Mouse (Mus musculus) kidney, postnatal 0 days (tissue): ENCODE measurements around the gene Gba. TPM values are rescaled to one million over a fixed set of nuclear protein-coding genes. Genes with fewer than 3 reads are reported as not detected.

Source experiments
- ATAC-seq: fragments of 200-750 bp; cut with Nextera tagmentation; replicated peaks from 2 replicates; pipeline ENCODE4 v1.8.0; 2017; ENCODE audit warnings: low read depth, moderate number of reproducible peaks, moderate TSS enrichment, moderate library complexity; ENCODE audit not compliant: low FRiP score
- DNase-seq: peaks from one replicate; pipeline ENCODE4 v3.0.0-alpha.2; 2016; ENCODE audit warnings: low spot score
- H3K27ac ChIP-seq: fragments of 300-500 bp; sonication (generic); 2 replicates; pipeline ENCODE4 v1.5.1; 2014; ENCODE audit warnings: mild to moderate bottlenecking
- H3K27me3 ChIP-seq: fragments of 300-500 bp; sonication (generic); 2 replicates; pipeline ENCODE4 v1.6.1; 2014; ENCODE audit warnings: low read length, mixed read lengths; ENCODE audit not compliant: insufficient read depth
- H3K36me3 ChIP-seq: fragments of 300-500 bp; sonication (generic); 2 replicates; pipeline ENCODE4 v1.6.1; 2014; ENCODE audit warnings: low read length, mixed read lengths; ENCODE audit not compliant: insufficient read depth
- H3K4me1 ChIP-seq: fragments of 300-500 bp; sonication (generic); replicated peaks from 2 replicates; pipeline ENCODE4 v1.6.1; 2014; ENCODE audit warnings: antibody characterized with exemption, low read length, mixed read lengths; ENCODE audit not compliant: insufficient read depth
- H3K4me2 ChIP-seq: fragments of 300-500 bp; sonication (generic); 2 replicates; pipeline ENCODE4 v1.6.1; 2014; ENCODE audit warnings: mild to moderate bottlenecking, low read length, moderate library complexity, mixed read lengths
- H3K4me3 ChIP-seq: fragments of 300-500 bp; sonication (generic); replicated peaks from 2 replicates; pipeline ENCODE4 v1.5.1; 2014; ENCODE audit warnings: low read depth, low read length
- H3K9ac ChIP-seq: fragments of 300-500 bp; sonication (generic); 2 replicates; pipeline ENCODE4 v1.6.1; 2014; ENCODE audit warnings: low read depth, low read length
- H3K9me3 ChIP-seq: fragments of 300-500 bp; sonication (generic); replicated peaks from 2 replicates; pipeline ENCODE4 v1.6.1; 2016; ENCODE audit warnings: low read length, inconsistent platforms, mixed read lengths
- CTCF ChIP-seq: IDR thresholded peaks from 2 replicates; pipeline ENCODE4 v1.5.1; 2016; ENCODE audit warnings: antibody characterized with exemption, low read depth, mild to moderate bottlenecking, moderate library complexity
- WGBS: fragments of 180-500 bp; shearing (Covaris S2); extraction: QIAGEN DNeasy Blood & Tissue Kit; methylation state at CpG from one replicate; pipeline ENCODE4 v1.1.7; 2014; 5-methylcytosine and 5-hydroxymethylcytosine counted together
- polyA plus RNA-seq: library from polyadenylated mRNA; unstranded; fragments of >200 nt; fragmentation: Nextera tagmentation; extraction: Ambion mirVana; gene quantifications from 2 replicates; pipeline ENCODE4 v1.2.1, GENCODE M21; 2015

The Gba gene
- polyA plus RNA-seq, 1 experiment from 2014 or later = 53.6 TPM

DNA sequence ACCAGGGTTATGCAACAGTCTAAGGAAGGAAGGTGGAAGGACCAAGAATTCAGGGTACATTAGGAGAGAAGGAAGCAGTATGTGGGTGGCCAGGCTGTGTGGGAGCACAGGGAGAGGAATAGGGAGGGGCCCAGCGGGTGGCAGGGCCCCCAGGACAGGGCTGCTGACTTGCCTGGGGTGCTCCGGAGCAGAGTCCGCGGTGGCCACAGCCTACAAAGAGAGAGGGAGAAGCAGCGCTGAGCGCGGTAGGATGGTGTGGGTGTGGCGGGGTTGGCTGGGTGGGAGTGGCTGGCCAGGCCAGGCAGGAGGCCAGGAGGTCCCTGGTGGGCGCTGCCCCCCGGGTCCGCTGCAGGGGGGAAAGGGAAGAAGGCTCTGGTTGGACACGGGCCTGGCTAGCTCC is 35.8 kb downstream of the Gba start:
- no peak for TF ChIP-seq CTCF
- Histone ChIP-seq H3K4me1 (peaks cover 7% of the 10 kb centered on the region; the same call in 1 of the 2 replicates), H3K27ac (no peak overlapping the region), H3K36me3 (no peaks in the 10 kb centered on the region), H3K9me3 (no peaks in the 10 kb centered on the region), H3K4me3 (no peak overlapping the region), H3K9ac (no peak overlapping the region), H3K27me3 (no peaks in the 10 kb centered on the region), H3K4me2 (peak overlapping the region; percentile 5; the same call in 1 of the 2 replicates)
- DNase-seq (no peak), ATAC-seq (0 out of 2 replicates have a peak, but pooled peaks have one; percentile 25)
- 43% methylated on average over 12 of the region's 12 CpGs for WGBS

DNA sequence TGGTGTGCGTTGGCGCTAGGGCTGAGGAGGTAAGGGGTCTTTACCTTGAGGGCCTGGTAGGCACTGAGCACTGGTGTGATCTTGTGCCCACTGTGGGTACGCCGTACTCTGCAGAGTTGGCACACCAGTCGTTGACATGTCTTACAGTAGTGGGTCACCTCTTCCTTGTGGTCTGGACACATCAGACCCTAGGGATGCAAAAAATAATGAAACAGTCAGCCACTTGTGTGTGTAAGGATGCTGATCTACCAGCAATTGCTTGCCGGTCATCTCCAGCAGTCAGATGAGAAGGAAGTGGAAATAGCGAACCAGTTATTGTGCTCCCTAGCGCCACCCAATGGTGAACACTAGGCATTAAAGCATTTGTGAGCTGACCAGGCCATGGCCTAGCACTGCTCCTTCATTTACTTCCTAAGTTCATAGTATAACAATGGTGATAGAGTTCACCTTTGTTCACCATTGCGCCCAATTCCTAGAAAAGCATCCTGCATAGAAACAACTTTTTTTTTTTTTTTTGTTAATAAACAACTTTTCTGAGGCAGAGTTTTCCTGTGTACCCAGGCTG is 39.7 kb downstream of the Gba start:
- Histone ChIP-seq H3K4me1 (peaks cover 21% of the 10 kb centered on the region), H3K27me3 (no peaks in the 10 kb centered on the region), H3K4me3 (no peak overlapping the region), H3K36me3 (no peaks in the 10 kb centered on the region), H3K27ac (no peak overlapping the region), H3K4me2 (no peak overlapping the region), H3K9me3 (no peaks in the 10 kb centered on the region), H3K9ac (no peak overlapping the region)
- DNase-seq = peak; percentile 87
- TF ChIP-seq CTCF = peak; percentile 85
- ATAC-seq = no peak
- 73% methylated on average over 9 of the region's 9 CpGs for WGBS

DNA sequence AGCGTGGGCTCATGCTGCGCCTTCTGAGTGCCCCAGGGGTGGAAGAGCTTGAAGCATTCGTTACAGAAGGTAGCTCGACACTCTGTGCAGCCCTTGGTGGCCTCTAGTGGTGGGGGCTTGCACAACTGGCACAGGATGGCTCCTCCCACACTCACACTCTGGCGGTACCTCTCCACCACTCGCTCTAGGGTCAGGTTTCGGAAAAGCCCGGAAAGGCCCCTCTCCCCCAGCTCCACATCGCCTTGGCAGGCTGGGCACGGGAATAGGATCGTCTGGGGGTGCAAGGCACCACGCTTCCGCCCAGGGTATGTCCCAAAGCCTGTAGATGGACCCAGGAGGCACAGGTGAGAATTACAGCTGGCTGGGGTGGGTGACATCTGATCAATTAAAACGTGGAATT is 40.9 kb downstream of the Gba start:
- no peak overlapping the region for H3K4me3 ChIP-seq
- WGBS = 16% methylated on average over 14 of the region's 14 CpGs
- H3K36me3 ChIP-seq = no peaks in the 10 kb centered on the region
- ATAC-seq (peak; percentile 45), DNase-seq (peak; percentile 88)
- peaks cover 16% of the 10 kb centered on the region for H3K4me1 ChIP-seq
- no peak overlapping the region for H3K27ac ChIP-seq
- H3K9me3 ChIP-seq = no peaks in the 10 kb centered on the region
- H3K9ac ChIP-seq = no peak overlapping the region; the same call in 1 of the 2 replicates
- H3K27me3 ChIP-seq = no peaks in the 10 kb centered on the region
- peak; percentile 69 for TF ChIP-seq CTCF
- peak overlapping the region; percentile 80 for H3K4me2 ChIP-seq

DNA sequence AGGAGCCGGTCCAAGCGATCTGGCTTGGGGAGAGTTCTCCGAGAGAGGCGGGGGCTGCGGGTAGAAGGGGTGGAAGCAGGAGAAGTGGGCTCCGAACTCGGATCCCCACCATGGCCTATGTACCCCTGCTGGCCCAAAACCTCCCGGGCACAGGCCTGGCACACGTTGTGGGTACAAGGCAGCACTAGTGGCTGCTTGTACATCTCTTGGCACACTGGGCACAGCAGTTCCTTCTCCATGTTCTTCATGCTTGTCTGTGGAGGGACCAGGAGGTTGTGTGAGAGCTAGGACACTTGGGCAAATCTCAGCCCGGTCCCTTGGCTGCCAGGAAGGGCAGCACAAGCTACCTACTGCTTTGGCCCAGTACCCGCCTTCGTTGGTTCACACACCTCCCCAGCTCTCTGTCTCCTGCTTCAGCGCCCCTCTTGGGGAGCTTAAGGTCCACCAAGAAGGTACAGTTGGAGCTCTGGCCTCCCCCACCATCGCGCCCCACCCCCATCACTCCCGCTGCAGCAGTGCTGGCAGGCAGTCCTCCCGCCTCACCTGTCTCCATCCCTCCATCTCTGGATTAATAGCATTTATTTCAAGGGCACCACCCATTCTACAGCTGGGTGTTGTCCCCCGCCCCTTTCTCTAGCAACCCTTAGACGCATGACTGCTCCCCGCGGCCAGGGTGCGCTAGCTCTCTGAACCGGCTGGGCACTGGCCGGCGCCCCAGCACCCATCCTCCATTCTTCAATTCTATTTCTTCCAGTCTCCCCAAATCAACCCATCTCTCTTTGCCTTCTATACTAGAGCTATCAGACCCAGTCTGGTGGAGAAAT is 41.6 kb downstream of the Gba start:
- Histone ChIP-seq H3K4me1 (peaks cover 15% of the 10 kb centered on the region), H3K27me3 (no peaks in the 10 kb centered on the region), H3K9me3 (no peaks in the 10 kb centered on the region), H3K36me3 (no peaks in the 10 kb centered on the region), H3K9ac (peak overlapping the region; percentile 47; the same call in 1 of the 2 replicates), H3K4me2 (peak overlapping the region; percentile 80), H3K27ac (peak overlapping the region; percentile 36; the same call in 1 of the 2 replicates), H3K4me3 (peak overlapping the region; percentile 34)
- peak; percentile 44; the same call in 1 of the 2 replicates for TF ChIP-seq CTCF
- WGBS = 18% methylated on average over 25 of the region's 25 CpGs
- peak; percentile 66 for DNase-seq
- 0 out of 2 replicates have a peak, but pooled peaks have one; percentile 12 for ATAC-seq

DNA sequence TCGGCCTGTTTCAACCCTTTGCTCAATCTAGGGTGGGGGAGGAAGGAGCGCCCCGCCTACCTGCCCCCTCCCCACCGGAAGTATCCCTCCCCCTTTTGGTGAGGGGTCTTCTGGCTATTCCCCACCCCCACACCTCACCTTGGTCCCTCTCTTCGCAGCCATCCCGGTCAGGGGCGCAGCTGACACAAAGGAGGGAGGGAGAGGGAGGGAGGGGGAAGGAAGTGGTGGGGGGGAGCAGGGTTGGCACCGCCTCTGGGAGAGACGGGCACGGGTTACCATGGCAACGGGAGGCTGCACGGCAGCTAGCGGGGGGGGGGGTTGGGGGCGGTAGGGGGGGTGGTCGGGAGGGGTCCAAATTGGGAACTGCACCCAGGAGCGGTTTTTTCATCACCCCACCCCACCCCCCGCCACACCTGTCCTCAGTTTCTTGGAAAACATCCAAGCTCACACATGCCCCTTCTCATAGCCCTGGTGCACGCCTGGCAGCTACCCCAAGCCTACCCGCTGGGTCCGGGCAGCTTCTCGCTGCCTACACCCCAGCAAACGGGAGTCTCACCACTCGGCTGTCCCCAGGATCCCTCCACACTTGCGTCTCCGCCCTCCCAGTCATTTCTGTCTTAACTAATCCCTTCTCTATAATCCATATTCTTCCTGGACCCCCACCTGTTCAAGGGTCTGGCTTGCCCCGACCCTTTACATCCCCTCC is 42.4 kb downstream of the Gba start:
- Histone ChIP-seq H3K4me1 (peaks cover 15% of the 10 kb centered on the region), H3K36me3 (no peaks in the 10 kb centered on the region), H3K4me2 (peak overlapping the region; percentile 80), H3K9me3 (no peaks in the 10 kb centered on the region), H3K9ac (peak overlapping the region; percentile 47; the same call in 1 of the 2 replicates), H3K27me3 (no peaks in the 10 kb centered on the region), H3K27ac (peak overlapping the region; percentile 36; the same call in 1 of the 2 replicates), H3K4me3 (peak overlapping the region; percentile 34)
- DNase-seq (peak; percentile 26), ATAC-seq (0 out of 2 replicates have a peak, but pooled peaks have one; percentile 8)
- TF ChIP-seq CTCF = no peak
- WGBS = 0% methylated on average over 16 of the region's 26 CpGs

DNA sequence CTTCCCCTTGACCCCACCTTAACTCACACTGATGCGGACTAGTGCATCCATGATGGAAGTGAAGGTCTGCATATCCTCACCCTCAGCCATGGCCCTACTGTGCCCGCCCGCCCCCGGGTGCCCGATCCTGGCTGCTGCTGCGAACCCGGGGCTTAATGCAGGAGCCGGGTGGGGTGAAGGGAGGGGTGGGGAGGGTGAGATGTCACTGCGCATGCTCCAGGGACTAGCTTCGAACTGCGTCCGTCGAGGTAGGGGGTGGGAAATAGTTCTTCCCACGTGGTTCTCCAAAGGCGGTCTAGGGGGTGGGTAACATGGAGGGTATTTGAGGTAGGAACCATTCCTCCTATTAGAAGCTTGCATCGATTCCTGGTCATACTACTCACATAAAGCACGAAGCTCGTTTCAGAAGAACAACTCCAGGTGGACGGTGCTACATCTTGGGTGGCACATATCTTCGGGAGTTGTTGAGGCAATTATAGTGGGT is 43.0 kb downstream of the Gba start, which contains the start of gene Krtcap2:
Krtcap2 (plus strand) TSS at position 279 of the 484 bp plus-strand sequence.
- no peaks in the 10 kb centered on the region for H3K36me3 ChIP-seq
- peaks cover 18% of the 10 kb centered on the region for H3K4me1 ChIP-seq
- H3K9me3 ChIP-seq = no peaks in the 10 kb centered on the region
- H3K27ac ChIP-seq = peak within 1 kb of the TSS; percentile 62
- ATAC-seq (peak; percentile 11; the same call in 1 of the 2 replicates), DNase-seq (no peak)
- H3K4me2 ChIP-seq = peak within 1 kb of the TSS; percentile 80
- WGBS = 3% methylated on average over 20 of the region's 20 CpGs
- TF ChIP-seq CTCF = no peak
- peak within 1 kb of the TSS; percentile 76 for H3K4me3 ChIP-seq
- no peaks in the 10 kb centered on the region for H3K27me3 ChIP-seq
- peak within 1 kb of the TSS; percentile 72 for H3K9ac ChIP-seq
